Mouse (Mus musculus) left cerebral cortex, postnatal 4 days (tissue): ENCODE results near the gene Dcun1d4. TPM values are rescaled to one million over a fixed set of nuclear protein-coding genes. Genes with fewer than 3 reads are reported as not detected.
A peak's percentile ranks its signal among the peaks of the same experiment; 100 is the strongest.

Source experiments
- DNase-seq: peaks from one replicate; pipeline ENCODE4 v3.0.0-alpha.2; 2022
- intact Hi-C: fragments of 180-260 bp; cut with DNase I; formaldehyde crosslinking; loops from one replicate; pipeline ENCODE4 v1.15.1; 2025
- total RNA-seq, 2 experiments: library from RNA; stranded (reverse); gene quantifications; 2 replicates each; pipeline ENCODE4 v1.2.3; 2021

The Dcun1d4 gene
- total RNA-seq, 2 experiments from 2014 or later: 68.2 to 72.1 TPM

DNA sequence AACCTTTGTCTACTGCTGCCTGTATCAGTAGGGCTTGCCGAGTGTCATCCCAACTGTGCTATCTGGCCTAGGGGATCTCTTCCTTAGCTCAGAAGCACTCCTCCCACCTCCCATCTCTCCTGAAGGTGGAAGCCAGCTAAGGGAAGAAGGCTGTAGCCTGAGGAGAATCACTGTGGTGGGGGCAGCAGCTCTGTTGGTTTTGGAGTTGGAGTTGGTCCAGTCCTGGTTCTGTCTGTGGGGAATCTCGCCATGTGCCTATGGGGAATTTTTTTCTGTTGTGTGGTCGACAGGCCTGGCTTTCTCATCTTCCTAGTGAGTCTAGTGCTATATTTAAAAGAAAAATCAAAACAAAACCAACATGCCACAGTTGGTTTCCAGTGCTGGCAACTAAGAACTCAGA lies 16.6 kb downstream of the Dcun1d4 start:
- DNase-seq: no peak

DNA sequence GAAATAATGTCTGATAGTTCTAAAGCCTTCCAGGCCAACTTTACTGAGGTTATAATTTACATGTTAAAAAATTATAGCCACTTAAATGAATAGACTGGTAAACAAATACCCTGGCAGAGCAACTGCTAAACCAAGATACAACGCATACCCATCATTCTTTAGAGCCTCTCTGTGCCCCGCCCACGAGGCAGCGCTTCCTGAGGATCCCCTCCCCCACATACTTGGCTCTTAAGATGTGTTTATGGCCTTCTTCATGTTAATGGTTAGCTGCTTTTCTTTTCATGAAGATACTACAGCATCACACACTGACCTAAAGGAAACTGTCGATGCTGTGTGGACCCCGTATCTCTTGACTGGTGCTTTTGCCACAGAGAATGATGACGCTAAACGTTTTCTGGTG lies 17.8 kb downstream of the Dcun1d4 start:
- no peak for DNase-seq
- intact Hi-C loops: no loop called here

More for the DNA sequence above, 16.6 kb downstream of the Dcun1d4 start:
- intact Hi-C loops: no loop called here

DNA sequence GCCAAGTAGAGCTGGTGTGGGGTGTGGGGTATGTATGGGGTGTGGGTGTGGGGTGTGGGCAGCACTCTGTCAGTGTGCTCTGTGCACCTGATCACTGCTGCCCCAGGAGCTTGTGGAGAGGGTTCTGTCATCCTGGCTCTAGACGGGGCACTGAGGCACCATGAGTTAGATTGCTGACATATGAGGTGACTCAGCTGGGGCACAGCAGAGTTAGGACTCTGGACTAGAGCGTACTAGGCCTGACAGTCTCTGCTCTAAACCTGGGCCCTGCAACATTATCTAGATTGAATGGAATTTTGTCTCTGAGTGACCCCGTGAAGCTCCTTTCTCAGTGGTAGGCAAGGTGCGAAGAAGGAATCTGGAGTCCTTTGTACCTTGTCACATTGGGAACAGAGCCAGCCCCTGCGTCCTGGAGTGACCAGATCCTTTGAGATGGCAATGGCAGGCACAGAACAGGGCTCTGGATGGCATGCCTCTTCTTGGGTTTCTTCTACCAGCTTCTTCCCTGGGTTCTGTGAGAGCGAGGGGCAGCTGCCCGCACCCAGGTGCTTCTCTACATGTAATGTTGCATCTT lies 20.2 kb downstream of the Dcun1d4 start:
- DNase-seq: no peak
- intact Hi-C loops: no loop called here

GRCm38 (mm10) chr5:73502422-73502821 lies 21.6 kb downstream of the Dcun1d4 start:
- intact Hi-C loops: no loop called here
- no peak for DNase-seq

- DNase-seq: no peak
- intact Hi-C loops: no loop called here
Observed at GRCm38 (mm10) chr5:73503015-73503757, 22.4 kb downstream of the Dcun1d4 start.

GRCm38 (mm10) chr5:73511074-73511473 lies 30.3 kb downstream of the Dcun1d4 start:
- intact Hi-C loops: no loop called here
- DNase-seq: no peak

GRCm38 (mm10) chr5:73512241-73512640 lies 31.4 kb downstream of the Dcun1d4 start:
- intact Hi-C loops: no loop called here
- no peak for DNase-seq

DNA sequence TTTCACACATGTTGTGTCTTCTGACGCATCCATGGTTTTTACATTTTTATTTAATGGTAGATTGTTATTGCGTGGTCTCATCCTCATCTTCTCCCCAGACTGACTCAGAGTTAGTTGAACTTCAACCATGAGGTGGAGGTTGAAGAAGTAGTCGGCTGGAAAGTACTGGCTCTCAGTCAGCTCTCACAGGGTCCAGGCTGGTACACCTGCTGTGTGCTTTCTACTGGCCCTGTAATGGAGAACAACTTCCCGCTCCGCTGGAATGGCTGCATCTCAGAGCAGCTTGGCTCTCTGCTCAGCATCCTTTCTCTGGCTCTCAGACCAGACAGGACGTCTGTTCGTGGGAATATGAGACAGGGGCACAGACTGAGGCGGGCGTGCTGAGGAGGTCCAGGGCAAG lies 31.9 kb downstream of the Dcun1d4 start:
- no peak for DNase-seq

GRCm38 (mm10) chr5:73514202-73514601 lies 33.4 kb downstream of the Dcun1d4 start:
- intact Hi-C loops: no loop called here
- no peak for DNase-seq

More for the DNA sequence above, 31.9 kb downstream of the Dcun1d4 start:
- intact Hi-C loops: no loop called here

DNA sequence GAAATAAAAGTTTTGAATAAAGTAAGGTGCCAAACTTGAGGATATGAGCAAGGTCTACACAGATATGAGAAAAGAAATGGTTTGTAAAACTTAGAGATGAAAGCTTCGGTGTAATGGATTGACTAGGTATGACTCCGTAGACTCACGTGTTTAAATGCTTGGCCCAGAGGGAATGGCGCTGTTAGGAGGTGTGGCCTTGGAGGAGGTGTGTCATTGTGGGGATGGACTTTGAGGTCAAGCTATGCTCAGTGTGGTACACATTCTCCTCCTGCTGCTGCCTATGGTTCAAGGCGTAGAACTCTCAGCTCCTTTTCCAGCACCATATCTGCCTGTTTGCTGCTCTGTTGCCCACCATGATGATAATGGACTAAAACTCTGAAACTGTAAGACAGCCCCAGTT lies 36.5 kb downstream of the Dcun1d4 start:
- no peak for DNase-seq
- intact Hi-C loops: no loop called here

GRCm38 (mm10) chr5:73518424-73519211 lies 37.8 kb downstream of the Dcun1d4 start:
- DNase-seq: no peak

GRCm38 (mm10) chr5:73520787-73521186 lies 40.0 kb downstream of the Dcun1d4 start:
- no peak for DNase-seq
- intact Hi-C loops: no loop called here

More at GRCm38 (mm10) chr5:73518424-73519211, 37.8 kb downstream of the Dcun1d4 start:
- intact Hi-C loops: no loop called here

- intact Hi-C loops: no loop called here
Observed at GRCm38 (mm10) chr5:73523227-73523626, 42.4 kb downstream of the Dcun1d4 start.

DNA sequence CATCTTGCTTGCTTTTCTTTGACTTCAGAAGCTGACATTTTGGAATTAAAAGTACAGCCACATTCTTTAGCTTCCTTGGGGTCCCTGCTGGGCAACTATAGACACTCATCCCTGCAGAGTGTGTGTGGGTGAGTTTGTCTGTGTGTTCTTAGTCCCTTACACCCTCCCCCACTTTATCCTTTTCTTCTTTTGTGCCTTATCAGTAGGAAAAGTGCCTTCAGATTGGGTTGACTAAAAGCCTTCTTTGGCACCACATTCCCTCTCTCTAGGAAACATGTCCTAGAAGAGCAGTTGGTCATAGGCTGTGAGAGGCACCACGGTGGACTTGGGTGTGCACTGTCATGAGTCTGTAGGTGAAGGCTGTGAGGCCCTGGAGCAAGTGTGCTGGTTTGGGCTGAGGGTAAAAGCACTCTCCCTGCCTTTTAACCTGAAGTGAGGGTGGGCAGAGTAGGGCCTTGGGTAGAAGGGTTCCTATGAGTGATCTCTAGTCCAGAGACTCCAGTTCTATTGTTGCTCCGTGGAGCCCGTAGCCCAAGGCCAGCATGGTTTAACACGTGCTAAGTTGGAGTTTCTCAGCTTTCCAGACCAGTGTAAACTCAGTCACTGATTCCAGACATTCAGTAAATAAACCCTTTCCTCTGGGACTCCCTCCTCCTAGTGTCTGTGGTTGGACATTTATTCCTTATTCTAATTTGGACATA lies 43.6 kb downstream of the Dcun1d4 start:
- DNase-seq: no peak

More at GRCm38 (mm10) chr5:73523227-73523626, 42.4 kb downstream of the Dcun1d4 start:
- DNase-seq: no peak

GRCm38 (mm10) chr5:73532222-73532621 lies 51.4 kb downstream of the Dcun1d4 start:
- intact Hi-C loops: no loop called here
- DNase-seq: no peak

More for the DNA sequence above, 43.6 kb downstream of the Dcun1d4 start:
- intact Hi-C loops: no loop called here

DNA sequence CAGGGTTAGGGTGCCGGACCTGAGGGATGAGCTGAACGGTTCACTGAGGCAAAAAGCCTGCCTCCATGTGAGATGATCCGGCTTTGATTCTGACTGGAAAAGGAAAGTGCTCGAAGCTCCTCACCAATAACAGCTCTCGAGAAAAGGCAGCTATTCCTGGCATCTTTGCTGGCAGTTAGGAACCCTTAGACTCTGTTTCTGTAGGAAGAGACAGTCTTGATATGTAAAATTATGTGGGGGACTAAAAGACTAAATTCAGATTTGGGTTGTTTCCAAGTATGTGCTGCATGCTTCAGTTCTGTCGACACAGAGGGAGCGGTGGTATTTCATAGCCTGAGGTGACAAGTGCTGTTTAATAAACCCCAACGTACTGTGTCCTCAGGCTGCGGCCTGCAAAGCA lies 52.1 kb downstream of the Dcun1d4 start:
- DNase-seq: no peak

GRCm38 (mm10) chr5:73537669-73538068 lies 56.9 kb downstream of the Dcun1d4 start:
- no peak for DNase-seq
- intact Hi-C loops: no loop called here

More for the DNA sequence above, 52.1 kb downstream of the Dcun1d4 start:
- intact Hi-C loops: no loop called here

GRCm38 (mm10) chr5:73538586-73539298 lies 57.9 kb downstream of the Dcun1d4 start:
- DNase-seq: no peak
- intact Hi-C loops: no loop called here

GRCm38 (mm10) chr5:73539848-73540510 lies 59.2 kb downstream of the Dcun1d4 start:
- DNase-seq: peak; percentile 64
- intact Hi-C loops: loop anchor here (5.0 kb wide), 1 partner anchor 92 kb away; the partner anchor contains the start of gene Lrrc66

DNA sequence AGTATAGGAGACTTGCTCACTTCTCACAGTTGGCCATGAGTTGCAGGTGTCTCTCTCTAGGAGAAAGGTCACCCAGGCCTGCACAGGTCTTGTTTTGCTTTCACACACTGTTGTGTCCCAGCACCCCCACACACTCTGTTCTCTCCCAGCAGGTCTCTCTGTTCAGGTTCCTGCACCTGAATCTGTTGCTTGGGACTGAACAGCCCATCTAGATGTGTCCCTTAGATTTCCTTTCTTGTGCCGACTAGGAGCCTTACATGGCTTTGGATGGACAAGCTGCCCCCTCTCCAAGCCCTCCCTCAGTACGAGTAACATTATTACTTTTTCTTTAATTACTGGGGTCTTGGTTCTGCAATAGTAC lies 59.7 kb downstream of the Dcun1d4 start:
- intact Hi-C loops: loop anchor here (5.0 kb wide), 1 partner anchor 92 kb away; the partner anchor contains the start of gene Lrrc66

More for the DNA sequence above, 59.7 kb downstream of the Dcun1d4 start:
- no peak for DNase-seq
